Mouse (Mus musculus): ENCODE results near the gene Bcl2. TPM values are rescaled to one million over a fixed set of nuclear protein-coding genes. Genes with fewer than 3 reads are reported as not detected.

The Bcl2 gene
- total RNA-seq, 2 experiments from 2014 or later, result 5.5 to 6.1 TPM

DNA sequence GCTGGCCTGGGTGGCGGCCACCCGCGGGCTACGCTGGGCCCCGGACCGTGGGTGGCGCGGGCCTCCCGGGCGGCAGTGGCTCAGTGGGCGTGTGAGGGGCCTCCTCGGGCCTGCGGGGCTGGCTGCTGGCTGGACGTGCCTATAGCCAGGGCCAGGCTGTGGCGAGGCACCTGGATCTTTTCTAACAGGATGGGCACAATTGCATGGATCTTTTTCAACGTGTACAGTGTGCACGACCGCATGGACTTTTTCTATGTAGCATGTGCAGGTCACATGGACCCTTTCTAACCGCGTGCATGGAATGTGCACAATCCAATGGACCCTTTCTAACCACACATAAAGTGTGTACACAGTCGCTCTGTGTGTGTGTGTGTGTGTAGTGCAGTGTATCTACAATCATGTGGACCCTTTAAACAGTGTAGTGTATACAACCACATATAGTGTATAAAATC lies 482 bp upstream of the Bcl2 start:
- no peak for DNase-seq

DNA sequence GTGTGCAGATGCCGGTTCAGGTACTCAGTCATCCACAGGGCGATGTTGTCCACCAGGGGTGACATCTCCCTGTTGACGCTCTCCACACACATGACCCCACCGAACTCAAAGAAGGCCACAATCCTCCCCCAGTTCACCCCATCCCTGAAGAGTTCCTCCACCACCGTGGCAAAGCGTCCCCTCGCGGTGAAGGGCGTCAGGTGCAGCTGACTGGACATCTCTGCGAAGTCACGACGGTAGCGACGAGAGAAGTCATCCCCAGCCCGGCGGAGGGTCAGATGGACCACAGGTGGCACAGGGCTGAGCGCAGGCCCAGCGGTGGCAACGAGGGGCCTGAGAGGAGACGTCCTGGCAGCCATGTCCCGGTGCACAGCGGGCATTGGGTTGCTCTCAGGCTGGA lies 1.7 kb downstream of the Bcl2 start:
- peak; percentile 62 to 78 for DNase-seq

DNA sequence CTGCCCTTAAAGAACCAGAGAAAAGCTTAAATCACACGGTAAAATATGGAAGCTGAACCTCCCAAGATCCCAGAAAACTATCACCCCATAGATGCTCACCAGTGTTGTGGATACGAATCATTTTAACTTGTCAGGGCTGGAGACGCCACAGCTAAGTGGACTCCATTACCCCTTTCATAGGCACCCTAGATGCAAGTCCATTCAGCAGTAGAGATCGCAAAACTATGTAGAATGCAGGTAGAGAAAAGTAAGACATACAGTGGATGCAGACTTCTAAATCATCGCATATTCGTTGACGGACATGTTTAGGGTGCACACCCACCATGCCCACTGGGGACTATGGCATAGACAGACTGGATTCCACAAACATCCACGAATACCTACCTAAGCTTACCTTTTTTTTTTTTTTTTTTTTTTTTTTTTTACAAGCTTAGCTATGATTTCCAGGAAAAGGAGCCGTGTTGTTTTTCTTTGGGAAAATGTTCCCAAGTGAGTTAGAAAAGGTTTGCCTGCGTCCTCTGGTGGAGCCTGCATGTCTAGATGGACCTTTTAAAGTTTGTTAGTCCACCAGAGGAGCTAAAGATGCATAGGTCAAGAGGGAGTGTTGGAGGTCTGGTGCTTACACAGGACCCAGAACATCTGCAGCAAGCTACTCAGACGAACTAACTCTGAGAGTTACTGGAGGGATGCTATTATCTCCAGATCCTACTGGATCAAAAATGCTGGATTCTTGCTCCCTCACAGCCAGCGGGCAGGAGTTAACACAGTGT lies 2.5 kb downstream of the Bcl2 start:
- DNase-seq, result no peak

DNA sequence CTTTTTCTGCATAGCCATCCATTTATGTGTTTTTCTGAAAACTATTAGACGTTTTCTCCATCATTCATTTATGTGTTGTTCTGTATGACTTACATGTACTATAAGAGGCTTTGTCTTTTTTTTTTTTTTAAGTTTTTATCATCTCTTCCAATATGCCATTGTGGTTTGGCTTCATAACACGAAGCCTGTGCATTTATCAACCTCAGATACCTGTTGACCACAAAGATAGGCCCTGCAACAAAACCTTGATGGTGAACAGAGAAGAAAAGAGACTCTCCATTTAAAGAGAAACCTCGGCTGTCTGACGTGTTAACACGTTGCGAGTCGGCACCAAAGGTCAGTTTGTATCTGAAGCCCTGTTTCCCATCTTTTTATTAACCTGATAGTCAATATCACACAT lies 3.9 kb downstream of the Bcl2 start:
- DNase-seq, result no peak

DNA sequence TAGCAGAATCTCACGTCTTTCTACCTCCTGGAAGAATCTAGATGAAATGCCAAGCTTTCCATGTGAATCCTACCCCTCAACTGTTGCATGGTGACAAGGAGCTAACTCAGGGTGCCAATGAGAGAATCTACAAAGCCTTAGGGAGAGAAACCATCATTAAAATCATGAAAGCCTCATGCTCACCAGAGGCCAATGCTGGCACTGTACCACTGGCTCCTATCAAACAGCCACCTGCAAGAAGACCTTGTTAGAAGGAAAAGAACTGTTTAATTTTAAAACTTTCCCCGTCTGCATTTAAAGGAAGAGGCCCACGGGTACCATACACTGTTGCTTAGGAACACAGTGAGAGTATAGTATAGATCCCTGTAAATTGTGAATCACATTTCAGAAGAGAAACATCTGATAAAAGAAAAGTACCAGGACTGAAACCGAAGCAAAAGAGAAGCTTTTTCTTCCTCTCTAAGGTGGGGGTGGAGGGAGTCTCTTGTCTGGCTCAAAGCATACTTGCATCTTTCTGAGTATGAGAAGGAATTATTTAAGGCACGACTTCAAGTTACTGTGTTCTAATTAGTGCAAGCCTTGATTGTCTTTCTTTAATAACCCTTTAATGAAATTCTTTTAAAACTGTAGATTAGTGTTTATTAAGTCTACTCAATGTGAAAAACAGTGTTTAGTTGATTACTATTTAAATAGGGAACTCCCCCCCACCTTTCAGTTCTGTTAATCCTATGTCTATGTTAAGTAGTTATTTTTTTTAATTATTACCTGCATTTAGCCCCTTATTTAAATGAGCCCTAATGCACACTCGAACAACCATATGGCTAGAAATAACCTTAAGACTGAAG lies 6.8 kb downstream of the Bcl2 start:
- DNase-seq, result no peak

DNA sequence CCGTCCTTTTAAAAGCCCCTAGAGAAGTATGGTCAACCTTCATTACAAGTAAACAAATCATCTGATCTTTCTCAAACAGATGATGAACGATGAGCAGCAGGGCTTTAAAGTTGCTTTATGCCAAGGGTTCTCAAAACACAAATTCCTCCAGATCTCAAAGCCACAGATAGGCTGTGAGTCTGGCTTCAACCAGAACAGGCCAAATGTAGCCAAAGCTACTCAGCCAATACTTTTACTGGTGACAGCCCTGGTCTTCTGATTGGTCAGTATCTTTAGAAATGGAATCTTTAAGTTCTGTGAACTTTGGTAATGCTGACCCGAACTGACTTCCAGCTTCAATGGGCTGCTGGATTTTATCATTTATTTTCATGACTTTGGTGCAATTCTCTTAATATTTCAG lies 10.9 kb downstream of the Bcl2 start:
- DNase-seq, result no peak

DNA sequence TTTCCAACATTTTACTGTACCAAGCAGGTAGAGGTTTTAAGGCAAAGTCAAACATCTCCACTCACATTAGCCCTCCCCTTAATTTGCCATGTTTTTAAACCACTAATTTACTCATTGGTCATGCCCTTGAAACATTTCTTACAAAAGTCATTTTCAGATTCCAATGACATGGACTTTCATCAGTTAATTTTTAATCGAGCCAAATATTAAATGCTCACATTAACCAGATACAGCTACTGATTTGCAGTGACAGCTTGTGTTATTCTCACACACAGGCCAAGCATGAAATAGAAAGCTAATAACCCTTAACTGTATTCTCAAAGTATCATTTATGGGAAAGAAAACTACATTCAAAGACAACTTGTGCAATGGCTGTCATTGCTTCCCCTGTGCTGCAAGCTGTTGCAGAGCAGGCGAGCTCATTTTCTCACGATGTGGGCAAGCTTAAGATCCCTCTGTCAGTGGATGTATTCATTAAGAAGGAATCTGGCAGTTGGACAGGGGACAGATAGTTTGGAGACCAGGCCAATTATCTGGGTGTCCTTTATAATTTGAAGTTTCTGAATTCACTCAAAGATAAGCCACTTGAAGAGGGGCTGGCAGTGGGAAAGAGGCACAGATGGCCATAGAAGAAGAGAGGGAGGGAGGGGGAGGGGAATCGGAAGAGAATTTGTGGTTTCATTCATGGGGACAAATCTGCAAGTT lies 11.5 kb downstream of the Bcl2 start:
- DNase-seq, result no peak

DNA sequence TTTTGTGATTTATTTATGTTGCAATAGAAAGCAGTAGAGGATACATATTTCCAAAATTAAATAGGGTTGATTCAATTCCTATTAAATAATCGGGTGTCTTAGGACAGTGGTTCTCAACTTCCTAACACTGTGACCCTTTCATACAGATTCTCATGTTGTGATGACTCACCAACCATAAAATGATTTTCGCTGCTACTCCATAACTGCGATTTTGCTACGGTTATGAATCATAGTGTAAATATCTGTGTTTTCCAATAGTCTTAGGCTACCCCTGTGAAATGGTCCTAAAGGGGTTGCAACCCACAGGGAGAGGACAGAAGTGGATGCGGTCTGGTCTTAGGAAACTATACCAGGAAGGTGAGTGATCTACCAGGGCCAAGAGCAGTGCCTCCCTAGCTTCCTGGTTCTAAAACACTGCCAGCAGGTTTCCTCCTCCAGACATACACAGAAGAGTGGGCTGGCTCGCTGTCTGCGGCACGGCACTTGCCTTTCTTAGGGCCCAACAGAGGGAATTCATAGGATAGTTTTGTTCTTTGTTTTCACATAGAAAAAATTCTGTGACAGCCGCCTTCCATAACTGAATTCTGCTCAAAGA lies 13.5 kb downstream of the Bcl2 start:
- DNase-seq, result no peak

DNA sequence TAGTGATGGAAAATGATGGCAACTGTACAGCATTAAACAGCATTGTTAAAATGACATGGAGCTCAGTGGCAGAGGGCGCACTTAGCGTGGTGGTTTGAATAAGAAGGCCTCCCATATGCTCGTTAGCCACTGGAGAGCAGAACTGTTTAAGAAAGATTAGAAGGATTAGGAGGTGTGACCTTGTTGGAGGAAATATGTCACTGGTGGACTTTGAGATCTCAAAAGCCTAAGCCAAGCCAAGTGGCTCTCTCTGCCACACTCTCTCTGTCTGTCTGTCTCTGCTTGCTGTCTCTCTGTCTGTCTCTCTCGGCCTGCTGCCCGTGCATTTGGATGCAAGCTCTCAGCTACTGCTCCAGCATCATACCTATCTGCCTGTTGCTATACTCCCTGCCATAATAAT lies 17.6 kb downstream of the Bcl2 start:
- DNase-seq, result no peak

DNA sequence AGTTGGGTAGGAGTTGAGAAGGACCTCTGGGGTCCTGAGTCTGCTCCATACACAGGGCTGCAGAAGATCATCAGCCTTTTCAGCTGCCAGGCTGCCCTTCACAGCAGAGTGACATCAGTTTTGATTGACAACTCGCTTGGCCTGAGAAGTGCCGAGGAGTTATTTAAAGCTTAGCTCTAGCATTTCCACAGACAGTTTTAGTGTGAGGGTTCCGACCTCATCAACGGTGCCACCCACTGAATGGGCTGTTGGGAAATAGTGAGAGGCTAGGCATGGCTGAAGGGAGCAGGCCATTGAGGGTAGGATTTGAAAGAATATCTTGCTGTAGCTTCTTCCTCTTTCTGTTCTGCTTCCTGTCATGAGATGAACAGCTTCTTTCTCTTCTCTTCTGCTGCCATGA lies 18.4 kb downstream of the Bcl2 start:
- peak in 1 of 2 experiments; percentile 38 for DNase-seq

DNA sequence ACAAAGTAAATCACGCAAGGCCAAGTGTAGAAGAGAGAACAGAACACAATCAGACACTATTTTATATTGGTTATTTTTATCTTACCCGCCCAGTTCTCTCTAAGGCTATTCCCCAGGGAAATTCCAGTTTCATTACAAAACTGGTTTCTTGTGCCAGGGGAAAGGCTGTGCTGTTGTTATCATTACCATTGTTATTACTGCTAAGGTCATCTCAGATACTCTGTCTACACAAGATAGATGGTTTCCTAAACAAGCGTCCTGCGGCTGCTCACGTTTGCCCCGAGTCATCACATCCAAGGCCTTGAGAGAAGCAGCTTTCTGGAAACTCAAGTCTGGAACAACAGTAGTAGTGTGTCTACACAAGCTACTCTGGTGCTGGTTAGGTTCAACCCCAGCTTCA lies 19.8 kb downstream of the Bcl2 start:
- peak; percentile 29 to 44 for DNase-seq

DNA sequence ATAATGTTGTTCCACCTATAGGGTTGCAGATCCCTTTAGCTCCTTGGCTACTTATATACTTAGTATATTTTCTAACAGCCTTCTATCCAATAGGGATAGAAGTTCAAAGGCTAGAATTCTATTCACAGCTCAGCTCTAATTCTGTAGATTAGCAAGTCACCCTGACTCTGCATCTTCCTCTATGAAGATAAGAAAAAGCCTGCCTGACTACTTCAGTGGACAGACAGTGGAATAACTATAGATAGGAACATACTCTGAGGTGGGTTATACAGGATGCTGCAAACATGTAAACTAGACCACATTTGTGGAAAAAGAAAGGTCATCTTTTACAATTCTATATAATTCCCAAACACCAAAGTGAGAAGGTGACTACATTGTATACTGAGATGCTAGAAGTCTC lies 21.5 kb downstream of the Bcl2 start:
- DNase-seq, result no peak

DNA sequence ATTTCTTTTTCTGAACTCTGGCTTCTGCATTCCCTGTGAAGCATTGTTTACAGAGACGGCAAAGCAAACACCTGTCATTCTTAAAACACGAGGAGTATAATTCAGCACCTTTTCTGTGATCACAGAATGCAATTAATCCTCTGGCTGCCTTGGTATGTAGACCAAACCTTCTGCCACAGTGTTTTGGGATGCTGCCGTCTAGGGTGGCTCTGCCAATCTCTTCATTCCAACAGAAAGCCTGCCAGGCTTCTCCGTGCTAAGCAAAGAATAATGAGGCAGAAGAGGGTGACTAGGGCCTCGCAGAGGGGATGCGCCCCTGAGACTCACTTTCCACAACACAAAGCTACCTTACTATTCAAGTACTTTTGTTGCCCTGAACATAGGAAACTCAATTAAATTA lies 23.2 kb downstream of the Bcl2 start:
- DNase-seq, result no peak

DNA sequence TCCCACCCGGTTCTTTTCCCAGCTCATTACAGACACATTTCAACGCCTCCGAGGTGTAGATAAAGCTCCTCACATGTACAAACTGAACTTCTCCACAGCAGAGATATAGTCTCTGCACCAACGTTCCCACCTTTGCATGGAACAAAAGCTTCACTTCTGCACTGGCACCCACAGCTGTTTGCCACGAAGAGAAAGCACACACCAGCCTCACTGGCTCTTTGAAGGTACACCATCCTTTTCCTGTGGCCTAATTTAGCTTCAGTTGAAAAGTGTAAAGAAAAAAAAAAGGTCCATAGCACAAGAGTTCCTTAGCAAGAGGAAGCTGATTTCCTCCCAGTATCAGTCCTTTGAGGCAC lies 25.9 kb downstream of the Bcl2 start:
- DNase-seq, result no peak

DNA sequence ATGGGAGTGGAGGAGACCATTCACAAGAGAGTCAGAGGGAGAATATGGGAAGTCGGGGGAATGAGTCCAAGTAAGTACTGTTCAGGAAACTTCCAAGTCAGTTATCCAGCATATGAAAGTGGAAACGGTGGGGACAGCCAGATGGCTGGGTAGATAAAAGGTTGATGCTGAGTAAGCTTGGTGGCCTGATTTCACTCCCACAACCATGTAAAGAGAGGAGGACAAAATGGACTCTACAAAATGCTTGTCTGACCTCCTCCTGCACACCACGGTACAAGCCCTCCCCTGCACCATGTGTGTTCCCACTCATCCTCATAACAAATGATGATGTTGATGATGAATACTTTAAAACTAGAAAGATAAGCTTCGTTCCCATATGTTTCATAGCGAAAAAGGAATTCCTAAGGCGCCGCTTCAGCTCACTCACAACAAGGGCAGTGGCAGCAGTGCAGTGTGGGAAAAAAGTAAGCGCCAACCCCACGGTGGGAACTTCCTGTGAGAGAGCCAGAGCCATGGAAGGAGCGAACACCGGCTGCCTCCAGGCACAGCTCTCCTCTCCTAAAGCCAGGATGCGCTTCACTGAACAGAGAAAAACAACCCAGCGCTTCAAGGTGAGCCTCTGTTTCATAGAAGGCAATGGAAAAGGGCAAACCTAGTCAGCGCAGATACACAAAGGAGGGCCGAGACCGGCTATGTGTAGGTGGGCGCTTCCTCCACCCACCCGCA lies 26.5 kb downstream of the Bcl2 start:
- no peak for DNase-seq

DNA sequence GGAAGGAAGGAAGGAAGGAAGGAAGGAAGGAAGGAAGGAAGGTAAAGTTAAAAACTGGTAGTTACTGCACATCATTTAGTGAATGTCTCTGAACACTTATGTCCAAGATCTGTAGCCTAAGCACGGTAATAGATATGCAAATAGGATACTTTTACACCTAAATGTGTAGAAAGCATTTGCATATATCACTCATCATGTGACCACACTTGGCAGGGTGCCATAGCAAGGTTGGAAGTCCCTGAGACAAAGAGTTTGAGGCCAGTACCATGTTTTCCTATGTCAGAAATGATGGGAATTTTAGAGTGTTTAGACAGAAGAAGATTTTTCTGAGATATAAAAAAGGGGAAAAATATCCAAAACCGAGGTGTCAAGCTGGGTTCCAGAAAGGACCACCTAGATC lies 28.4 kb downstream of the Bcl2 start:
- no peak for DNase-seq

DNA sequence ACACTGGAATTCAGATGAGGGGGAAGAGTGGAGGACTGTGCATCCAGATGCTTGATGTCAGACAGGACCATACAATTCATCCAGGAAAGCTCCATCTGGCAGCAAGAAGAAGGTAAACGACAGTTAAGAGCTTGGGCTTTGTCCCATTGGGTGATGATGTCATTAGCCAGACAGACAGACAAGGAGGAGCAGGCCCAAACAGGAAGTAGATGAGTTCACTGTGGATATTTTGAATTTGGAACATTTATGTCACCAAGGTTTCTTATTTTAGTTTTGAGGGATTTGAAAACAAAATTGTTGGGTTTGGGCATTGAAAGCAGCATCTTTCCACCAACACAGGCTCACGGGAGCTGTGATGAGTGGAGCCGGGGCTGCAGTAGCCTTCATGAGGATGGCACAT lies 29.5 kb downstream of the Bcl2 start:
- DNase-seq, result peak in 1 of 2 experiments; percentile 26

DNA sequence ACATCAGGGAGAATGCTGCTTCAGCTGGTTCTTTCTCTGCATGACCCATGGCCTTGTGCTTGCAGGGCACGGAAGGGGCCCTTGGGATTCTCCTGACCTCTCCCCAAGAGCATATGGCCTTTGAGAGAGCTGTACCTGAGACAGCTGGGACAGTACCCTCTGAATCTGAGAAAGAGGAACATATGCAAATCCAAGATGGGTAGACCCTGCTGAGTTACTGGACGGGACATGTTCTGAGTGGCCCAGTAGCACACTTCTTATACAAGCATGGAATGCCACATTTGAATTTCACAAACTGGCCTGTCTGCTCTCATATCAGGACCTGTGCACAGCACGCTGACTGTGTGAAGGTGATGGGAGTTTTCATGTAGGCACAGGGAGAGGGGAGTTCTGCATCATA lies 31.2 kb downstream of the Bcl2 start:
- no peak for DNase-seq

DNA sequence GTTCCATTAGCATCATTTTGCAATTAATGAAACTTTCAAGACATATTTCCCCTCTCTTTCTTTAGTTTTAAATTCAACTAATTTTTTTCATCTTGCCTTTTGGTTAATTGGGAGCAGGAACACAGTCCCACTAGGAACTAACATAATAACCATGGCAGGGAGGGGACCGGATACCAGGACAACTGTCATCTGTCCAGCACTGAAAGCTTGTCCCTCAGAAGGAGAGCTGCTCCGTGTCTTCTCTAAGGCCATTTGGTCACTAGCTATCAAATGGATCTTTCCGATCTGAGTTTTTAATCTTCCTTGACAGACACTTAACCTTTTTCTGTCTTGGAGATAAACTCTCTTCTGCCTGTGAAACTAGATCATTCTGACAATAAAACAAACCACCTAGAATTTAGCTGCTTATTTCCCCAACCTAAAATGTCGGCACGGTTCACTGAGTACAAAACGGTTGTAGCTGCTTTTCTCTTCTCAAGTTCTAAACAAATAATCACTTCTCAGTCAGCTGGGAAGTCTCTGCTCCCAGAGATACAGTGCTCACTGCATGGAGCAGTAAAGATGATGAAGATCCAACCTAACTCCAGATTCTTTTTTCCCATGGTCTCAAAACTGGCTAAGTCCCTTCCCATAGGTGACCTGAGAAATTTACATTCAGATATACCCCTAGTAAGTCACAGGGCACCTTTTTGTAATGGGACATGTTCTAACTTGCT lies 34.1 kb downstream of the Bcl2 start:
- DNase-seq, result no peak

DNA sequence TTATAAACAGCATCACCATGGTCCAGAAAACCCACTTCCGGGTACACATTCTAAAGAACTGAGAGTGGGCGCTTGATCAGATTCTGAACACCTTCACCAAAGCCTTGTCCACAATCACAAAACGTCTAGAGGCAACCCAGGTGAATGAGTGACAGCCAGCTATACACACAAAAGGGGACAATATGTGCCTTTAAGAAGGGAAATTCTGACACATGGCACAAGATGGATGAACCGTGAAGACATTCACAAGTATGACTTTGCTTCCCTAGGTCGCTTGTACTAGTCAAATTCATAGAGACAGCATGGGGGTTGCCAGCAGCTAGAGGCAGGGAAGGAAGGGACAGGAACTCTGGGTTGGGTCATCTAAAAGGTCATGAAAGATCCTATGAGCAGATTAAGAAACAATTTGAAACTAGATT lies 36.0 kb downstream of the Bcl2 start:
- DNase-seq, result no peak
